Mouse (Mus musculus): ENCODE measurements at regions not wholly inside any gene's neighbourhood (a gene's known extent, or its start where the extent isn't known, plus 50 kb on each side); places are given as distances from the start of the nearest gene placed in this dataset.

- TF ChIP-seq CTCF (IDR thresholded peaks at IDR 0.05; ENCODE audit: low read depth) (no peak), EP300 (IDR thresholded peaks at IDR 0.05; ENCODE audit: low read depth) (no peak)
Measured at GRCm38 (mm10) chrX:11983276-11983675, 176.9 kb downstream of the Bcor start.

Measured in liver, embryonic 14.5 days (tissue).